Comparison of ENCODE assay signal across 9 mouse cellular contexts in the genomic region with DNA sequence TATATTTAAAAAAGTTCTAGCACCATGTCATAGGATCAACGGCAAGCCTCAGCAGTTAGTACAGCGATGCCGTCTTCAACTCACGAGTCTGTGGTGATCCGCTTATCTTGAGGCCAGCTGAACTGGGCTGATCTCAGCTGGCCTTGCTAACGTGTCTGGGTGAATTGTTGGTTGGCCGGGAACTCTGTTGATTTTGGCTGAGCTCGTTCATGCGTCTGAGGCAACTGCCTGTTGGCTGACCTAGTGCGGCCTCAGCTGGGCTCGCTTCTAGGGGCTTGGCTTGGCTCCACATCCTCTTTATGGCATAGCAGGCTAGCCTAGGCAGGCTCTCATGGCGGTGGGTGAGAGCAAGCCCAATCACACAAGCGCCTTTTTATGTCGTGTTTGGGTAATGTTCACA. TPM values are rescaled to one million over a fixed set of nuclear protein-coding genes. Genes with fewer than 3 reads are reported as not detected.
DNase-seq lines count a peak whose midpoint lies in the region; ATAC-seq lines count a peak whose summit lies in the region.
"Had no signal": no experiment of that assay in that cellular context is flagged by ENCODE, and none has a peak within 500 bp of the region (broad histone marks: within the 10 kb centered on the region; RNA-seq: fewer than 3 reads in every experiment).

No protein-coding gene starts in this region.

- ATAC-seq in megakaryocyte-erythroid progenitor cell, adult 5-6 weeks (replicated peaks; ENCODE audit: low FRiP score, low TSS enrichment, poor library complexity, severe bottlenecking) = 0 out of 2 replicates have a peak, but pooled peaks have one; percentile 26
- no peak for ATAC-seq in intestine, embryonic 15.5 days
- ATAC-seq in monocyte, adult 5-6 weeks (replicated peaks; ENCODE audit: insufficient number of reproducible peaks, low FRiP score, low TSS enrichment, poor library complexity, severe bottlenecking) = no peak

- no peaks in the 10 kb centered on the region for H3K9me3 ChIP-seq in intestine, embryonic 15.5 days
- H3K9me3 ChIP-seq: limb, embryonic 12.5 days had no signal

- 65% methylated on average over 14 of the region's 14 CpGs for WGBS in intestine, embryonic 15.5 days

- H3K4me2 ChIP-seq in intestine, embryonic 15.5 days (replicated peaks) = no peak overlapping the region
- H3K4me2 ChIP-seq: limb, embryonic 12.5 days had no signal

- H3K36me3 ChIP-seq in intestine, embryonic 15.5 days = no peaks in the 10 kb centered on the region
- H3K36me3 ChIP-seq: limb, embryonic 12.5 days had no signal

- no peaks in the 10 kb centered on the region for H3K27me3 ChIP-seq in intestine, embryonic 15.5 days (replicated peaks)
- H3K27me3 ChIP-seq: limb, embryonic 12.5 days had no signal

- H3K4me3 ChIP-seq in intestine, embryonic 15.5 days (replicated peaks) = no peak overlapping the region
- H3K4me3 ChIP-seq: limb, embryonic 12.5 days had no signal

- H3K9ac ChIP-seq in intestine, embryonic 15.5 days = no peak overlapping the region
- H3K9ac ChIP-seq: limb, embryonic 12.5 days had no signal

- peak; percentile 52 for DNase-seq in 3T3-L1 (ENCODE audit: low read depth, low spot score)
- DNase-seq in ZHBTc4 (ENCODE audit: low read depth, low spot score) = peak; percentile 18
- peak; percentile 88 for DNase-seq in gastrocnemius, adult 18-20 months (ENCODE audit: low spot score)
- DNase-seq in kidney, adult 8-10 months = peak; percentile 73 to 83
- DNase-seq in spleen, postnatal 14 days (ENCODE audit: low spot score in 2 of 2) = no peak

- H3K27ac ChIP-seq in intestine, embryonic 15.5 days = no peak overlapping the region
- H3K27ac ChIP-seq: limb, embryonic 12.5 days had no signal

- H3K4me1 ChIP-seq in intestine, embryonic 15.5 days (replicated peaks) = no peaks in the 10 kb centered on the region
- H3K4me1 ChIP-seq: limb, embryonic 12.5 days had no signal

RNA-seq across cellular contexts. Expression of a gene that starts 8.0 kb away (rescaled TPM):
- total RNA-seq in gastrocnemius, adult 18-20 months (2021) = not detected
- total RNA-seq in megakaryocyte-erythroid progenitor cell, adult 5-6 weeks (2014; fragmentation: Nextera tagmentation) = not detected in 2 replicates
- not detected in 2 replicates for total RNA-seq in megakaryocyte-erythroid progenitor cell, adult 5-6 weeks (2017)
- polyA plus RNA-seq in intestine, embryonic 15.5 days (2015; fragmentation: Nextera tagmentation; extraction: Ambion mirVana) = not detected in 2 replicates
- not detected in 3 replicates for total RNA-seq in monocyte, adult 5-6 weeks (2017)
- polyA plus RNA-seq: limb, embryonic 12.5 days had no signal

RNA-seq across cellular contexts. Expression of a gene that starts 8.2 kb away (rescaled TPM):
- total RNA-seq in gastrocnemius, adult 18-20 months (2021) = 10 to 100 TPM in 1 of 2 experiments, 1 to 10 TPM in 1; 9.2 to 10.7 TPM
- total RNA-seq in megakaryocyte-erythroid progenitor cell, adult 5-6 weeks (2014; fragmentation: Nextera tagmentation) = 15.0 TPM in 2 replicates
- total RNA-seq in megakaryocyte-erythroid progenitor cell, adult 5-6 weeks (2017) = 3.7 and 4.6 TPM in 2 replicates
- 13.1 and 13.8 TPM in 2 replicates for polyA plus RNA-seq in intestine, embryonic 15.5 days (2015; fragmentation: Nextera tagmentation; extraction: Ambion mirVana)
- total RNA-seq in monocyte, adult 5-6 weeks (2017) = 7.9 to 22.0 TPM (median 8.4 TPM) in 3 replicates

RNA-seq across cellular contexts. Expression of a gene that starts 10.8 kb away (rescaled TPM):
- not detected for total RNA-seq in gastrocnemius, adult 18-20 months (2021)
- not detected in 2 replicates for total RNA-seq in megakaryocyte-erythroid progenitor cell, adult 5-6 weeks (2014; fragmentation: Nextera tagmentation)
- not detected in 2 replicates for total RNA-seq in megakaryocyte-erythroid progenitor cell, adult 5-6 weeks (2017)
- 0.49 and 0.80 TPM in 2 replicates for polyA plus RNA-seq in intestine, embryonic 15.5 days (2015; fragmentation: Nextera tagmentation; extraction: Ambion mirVana)
- not detected in 3 replicates for total RNA-seq in monocyte, adult 5-6 weeks (2017)

RNA-seq across cellular contexts. Expression of a gene that starts 50.9 kb away (rescaled TPM):
- total RNA-seq in gastrocnemius, adult 18-20 months (2021) = 10 to 100 TPM; 18.8 to 25.4 TPM
- 33.2 and 48.8 TPM in 2 replicates for total RNA-seq in megakaryocyte-erythroid progenitor cell, adult 5-6 weeks (2014; fragmentation: Nextera tagmentation)
- total RNA-seq in megakaryocyte-erythroid progenitor cell, adult 5-6 weeks (2017) = 96.9 and 106 TPM in 2 replicates
- polyA plus RNA-seq in intestine, embryonic 15.5 days (2015; fragmentation: Nextera tagmentation; extraction: Ambion mirVana) = 13.4 TPM in 2 replicates
- total RNA-seq in monocyte, adult 5-6 weeks (2017) = 698 to 1,062 TPM (median 980 TPM) in 3 replicates

Comparison
In these comparisons a context has a peak if more than half of its experiments do, and no peak if none do; other contexts are left out.
1. DNase-seq: peak in 3T3-L1 (single experiment), ZHBTc4 (single experiment), gastrocnemius, adult 18-20 months (single experiment) and kidney, adult 8-10 months (2 of 2); none in spleen, postnatal 14 days (0 of 2).